Mouse (Mus musculus): ENCODE data around the gene Cops3.

Gene Cops3

DNA sequence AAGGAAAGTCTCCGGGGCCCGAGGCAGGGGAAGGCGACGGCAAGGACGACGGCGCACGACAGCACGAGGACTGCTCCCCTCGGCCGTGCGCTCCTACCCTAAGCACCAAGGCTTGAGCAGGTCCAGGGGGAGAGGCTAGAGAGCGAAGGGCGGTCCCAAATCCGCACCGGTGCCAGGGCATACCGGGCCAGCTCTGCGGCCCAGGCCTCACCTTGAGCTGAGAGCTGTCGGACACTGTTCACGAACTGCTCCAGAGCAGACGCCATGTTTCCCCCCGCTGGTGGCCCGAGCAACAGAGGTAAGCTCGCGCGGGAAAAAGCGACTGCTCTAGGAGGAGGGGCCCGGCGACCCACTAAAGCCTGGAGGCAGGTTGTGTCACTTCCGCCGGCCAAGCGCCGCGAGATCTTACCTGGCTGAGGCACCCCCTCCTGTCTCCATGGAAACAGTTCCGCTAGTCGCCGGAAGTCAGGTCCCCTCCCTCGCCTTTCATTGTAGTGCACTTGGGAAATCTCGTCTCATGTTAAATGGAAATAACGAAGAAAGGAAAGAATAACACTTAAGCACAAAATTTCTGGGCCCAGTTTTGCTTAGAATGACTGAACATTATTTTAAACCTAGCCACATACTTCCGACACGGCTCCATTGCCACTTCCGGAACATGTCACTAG is at the start of gene Cops3:
Gene Cops3, minus strand, starts transcription at position 380 of the 668 bp plus-strand sequence.
- DNase-seq (ENCODE audit: low read depth): peak; percentile 98

DNA sequence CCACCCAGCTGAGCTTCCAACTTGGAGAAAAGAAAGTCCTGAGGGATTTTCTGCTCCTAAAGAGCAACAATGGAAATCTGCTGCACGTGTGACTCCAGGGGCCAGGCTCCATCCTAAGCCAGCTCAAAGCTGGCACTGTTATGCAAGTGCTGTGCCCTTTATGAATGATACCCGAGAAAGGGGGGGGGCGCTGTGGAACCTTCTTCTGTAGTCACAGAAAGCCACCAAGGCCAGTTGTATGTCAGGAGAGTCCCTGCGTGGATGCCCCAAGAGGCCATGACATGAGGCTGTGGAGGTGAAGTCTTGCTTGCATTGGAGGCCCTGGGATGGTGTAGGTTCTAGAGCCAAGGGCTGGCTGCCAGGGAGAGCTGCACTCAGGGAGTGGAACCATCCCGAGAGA is 48.5 kb upstream of the Cops3 start:
- no peak for DNase-seq (ENCODE audit: low read depth)

- DNase-seq (ENCODE audit: low read depth): no peak
Measured at GRCm38 (mm10) chr11:59886952-59887351, 47.3 kb upstream of the Cops3 start.

DNA sequence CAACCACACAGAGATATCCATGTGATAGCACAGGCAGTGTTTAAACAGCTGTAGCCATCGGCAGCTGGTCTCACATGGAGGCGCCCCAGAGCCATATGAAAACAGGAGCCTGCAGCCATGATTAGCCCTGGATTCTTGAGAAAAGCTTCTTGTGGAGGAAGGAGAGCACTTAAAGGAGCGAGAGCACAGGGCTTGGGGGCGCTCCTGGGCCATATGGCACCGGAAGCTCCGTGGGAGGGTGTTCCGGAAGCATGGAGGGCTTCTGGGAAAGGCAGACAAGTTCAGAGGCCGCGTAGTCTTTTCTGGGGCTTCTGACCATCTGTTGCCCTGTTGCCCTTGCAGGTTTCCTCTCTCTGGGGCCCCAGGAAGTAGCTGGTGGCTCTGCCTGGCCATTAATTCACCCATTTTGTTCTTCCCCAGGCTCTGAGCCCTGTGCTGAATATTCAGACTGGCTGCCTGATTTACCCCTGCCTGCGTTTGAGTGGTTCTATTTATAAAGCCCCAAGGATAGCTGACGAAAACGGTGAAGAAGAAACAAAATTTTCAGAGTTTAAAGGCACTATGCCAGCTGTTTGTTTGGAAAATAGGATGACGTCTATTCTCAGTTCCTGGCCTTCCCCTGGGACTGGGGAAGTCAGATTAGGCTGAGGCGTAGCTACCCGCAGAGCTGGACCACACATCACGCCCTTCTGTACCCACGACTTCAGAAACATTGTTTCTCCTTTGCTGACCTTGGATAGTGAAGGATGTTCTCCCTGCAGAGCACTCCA is 45.8 kb upstream of the Cops3 start:
- DNase-seq (ENCODE audit: low read depth): peak; percentile 12

DNA sequence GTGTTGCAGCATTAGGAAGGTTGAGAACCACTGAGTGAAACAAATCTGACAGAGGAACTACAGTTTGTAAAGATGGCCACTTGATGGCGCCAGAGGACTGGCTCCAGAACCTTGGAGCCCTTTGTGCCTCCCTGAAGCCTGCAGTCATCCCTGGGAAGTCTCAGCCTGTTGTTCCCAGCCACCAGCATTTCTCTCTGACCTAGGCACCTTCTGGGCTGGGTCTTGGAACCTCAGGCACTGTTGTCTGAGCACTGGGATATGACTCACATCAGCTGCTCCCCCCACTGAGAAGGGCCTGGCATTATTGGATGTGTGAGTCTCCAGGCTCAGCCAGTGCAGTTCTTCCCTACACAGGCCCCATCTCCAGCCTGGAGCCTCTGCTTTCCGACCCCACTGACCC is 40.4 kb upstream of the Cops3 start:
- DNase-seq (ENCODE audit: low read depth): peak; percentile 76

DNA sequence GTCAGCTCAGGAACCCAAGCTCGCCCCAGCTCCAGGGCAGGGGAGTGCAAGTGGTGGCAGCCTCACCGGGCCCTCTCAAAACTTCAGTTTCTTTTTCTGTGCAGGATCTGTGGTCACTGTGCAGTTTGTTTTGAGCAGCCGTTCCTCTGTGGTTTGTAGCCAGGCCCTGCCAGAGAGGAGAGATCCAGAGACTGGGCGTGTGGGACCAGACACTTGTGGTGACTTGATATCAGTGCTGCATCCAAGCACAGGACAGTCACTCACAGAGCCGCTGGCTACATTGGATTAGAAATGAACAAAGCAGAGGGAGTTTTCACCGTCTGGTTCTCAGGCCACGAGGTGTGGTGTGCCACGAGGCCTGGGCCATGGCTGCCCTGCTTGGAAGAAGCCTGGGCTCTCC is 32.5 kb upstream of the Cops3 start:
- no peak for DNase-seq (ENCODE audit: low read depth)

- no peak for DNase-seq (ENCODE audit: low read depth)
Measured at GRCm38 (mm10) chr11:59864316-59864715, 24.7 kb upstream of the Cops3 start.

DNA sequence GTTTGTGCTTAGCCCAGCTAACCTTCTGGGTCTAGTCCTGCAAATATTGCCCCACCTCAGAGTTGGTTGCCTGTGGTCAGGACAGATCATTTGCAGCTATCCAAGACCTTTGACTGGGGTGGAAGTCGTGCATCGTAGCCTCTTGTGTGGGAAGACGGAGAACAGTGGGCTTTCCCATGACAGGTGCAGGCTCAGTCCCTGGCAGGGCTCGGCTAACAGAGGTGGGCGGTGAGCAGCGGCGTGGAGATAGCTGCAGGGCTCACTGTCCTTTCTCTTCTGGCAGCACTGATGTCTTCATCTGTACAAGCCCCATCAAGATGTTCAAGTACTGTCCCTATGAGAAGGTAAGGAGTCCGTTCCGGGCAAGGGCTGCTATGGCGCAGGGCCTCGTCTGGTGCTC is 20.8 kb upstream of the Cops3 start:
- DNase-seq (ENCODE audit: low read depth): no peak

DNA sequence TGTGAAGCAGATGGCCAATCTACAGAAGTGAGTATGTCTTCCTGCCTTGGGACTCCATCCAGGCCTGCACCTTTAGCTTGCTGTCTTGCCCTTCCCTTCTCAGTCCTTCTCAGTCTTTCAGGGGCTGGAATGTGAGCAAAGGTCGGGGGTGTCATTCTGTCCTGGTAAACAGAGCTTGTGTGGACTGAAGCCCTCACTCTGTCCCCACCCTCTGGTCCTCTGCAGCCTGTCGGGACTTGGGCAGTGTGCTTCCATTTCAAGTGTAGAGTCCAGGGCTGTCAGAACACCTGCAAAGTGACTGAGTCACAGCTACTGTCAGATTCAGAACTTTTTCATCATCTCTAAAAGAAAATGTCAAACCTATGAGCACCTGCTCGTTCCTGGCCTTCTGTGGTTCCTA is 13.2 kb upstream of the Cops3 start:
- DNase-seq (ENCODE audit: low read depth): no peak

- peak; percentile 76 for DNase-seq (ENCODE audit: low read depth)
Measured at GRCm38 (mm10) chr11:59847891-59848884, 8.6 kb upstream of the Cops3 start.

DNA sequence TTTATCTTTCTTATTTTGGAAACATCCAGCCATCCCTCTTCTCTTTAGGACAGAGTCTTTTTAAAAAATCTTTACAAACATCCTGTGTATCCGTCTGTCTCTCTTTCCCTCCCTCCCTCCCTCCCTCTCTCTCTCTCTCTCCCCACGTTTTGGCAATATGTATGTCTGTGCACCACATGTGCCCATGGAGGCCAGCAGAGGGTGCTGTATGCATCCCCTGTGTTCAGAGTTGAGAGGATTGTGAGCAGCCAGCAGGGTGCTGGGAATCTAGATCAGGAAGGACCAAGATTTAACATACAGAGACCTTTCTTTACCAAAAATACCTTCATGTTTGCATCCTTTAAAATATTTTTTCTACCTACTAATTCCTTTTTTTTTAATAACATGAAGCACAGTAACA is 7.5 kb upstream of the Cops3 start:
- peak; percentile 85 for DNase-seq (ENCODE audit: low read depth)

DNA sequence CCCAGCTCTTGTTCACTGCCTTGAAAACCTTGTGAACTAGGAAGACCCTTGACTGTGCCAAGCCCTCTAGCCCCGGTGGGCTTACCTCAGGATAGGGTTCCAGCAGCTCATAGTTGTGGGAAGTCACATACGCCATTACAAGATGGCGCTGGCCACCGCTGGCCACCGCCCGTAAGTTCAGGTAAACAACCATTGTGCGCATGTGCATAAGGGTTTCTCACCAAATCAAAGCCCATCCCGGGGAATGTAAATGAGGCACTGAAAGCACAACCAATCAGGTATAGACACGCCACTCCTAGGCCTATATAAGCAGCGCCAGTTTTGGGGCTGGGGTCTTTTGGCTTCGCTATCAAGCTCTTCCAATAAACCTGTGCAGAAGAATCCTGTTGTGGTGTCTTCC is 6.7 kb upstream of the Cops3 start:
- no peak for DNase-seq (ENCODE audit: low read depth)

GRCm38 (mm10) chr11:59839008-59839458 is 605 bp downstream of the Cops3 start, which contains the start of gene Nt5m:
Nt5m (plus strand) TSS chr11:59839447.
- DNase-seq (ENCODE audit: low read depth): peak; percentile 97

DNA sequence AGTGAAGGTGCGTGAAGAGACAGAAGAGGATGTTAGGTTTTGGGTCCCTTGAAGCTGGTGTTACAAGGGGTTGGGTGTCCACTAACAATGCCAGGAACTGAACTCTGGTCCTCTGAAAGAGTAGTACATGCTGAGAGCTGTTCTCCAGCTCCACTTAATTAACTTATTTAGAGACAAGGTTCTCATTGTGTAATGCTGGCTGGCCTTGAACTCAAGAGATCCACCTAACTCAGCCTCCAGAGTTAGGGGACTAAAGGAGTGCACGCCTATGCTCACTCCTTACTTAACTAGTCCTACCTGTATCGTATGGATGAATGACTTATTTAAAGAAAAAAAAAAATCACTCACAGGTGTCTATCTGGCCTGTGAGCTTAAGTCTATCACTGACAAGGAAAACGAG is 1.2 kb downstream of the Cops3 start:
- no peak for DNase-seq (ENCODE audit: low read depth)

GRCm38 (mm10) chr11:59837789-59838188 is 1.8 kb downstream of the Cops3 start:
- DNase-seq (ENCODE audit: low read depth): peak; percentile 14

- DNase-seq (ENCODE audit: low read depth): no peak
Measured at GRCm38 (mm10) chr11:59821625-59822024, 18.0 kb downstream of the Cops3 start.

- no peak for DNase-seq (ENCODE audit: low read depth)
Measured at GRCm38 (mm10) chr11:59817916-59818315, 21.7 kb downstream of the Cops3 start.

DNA sequence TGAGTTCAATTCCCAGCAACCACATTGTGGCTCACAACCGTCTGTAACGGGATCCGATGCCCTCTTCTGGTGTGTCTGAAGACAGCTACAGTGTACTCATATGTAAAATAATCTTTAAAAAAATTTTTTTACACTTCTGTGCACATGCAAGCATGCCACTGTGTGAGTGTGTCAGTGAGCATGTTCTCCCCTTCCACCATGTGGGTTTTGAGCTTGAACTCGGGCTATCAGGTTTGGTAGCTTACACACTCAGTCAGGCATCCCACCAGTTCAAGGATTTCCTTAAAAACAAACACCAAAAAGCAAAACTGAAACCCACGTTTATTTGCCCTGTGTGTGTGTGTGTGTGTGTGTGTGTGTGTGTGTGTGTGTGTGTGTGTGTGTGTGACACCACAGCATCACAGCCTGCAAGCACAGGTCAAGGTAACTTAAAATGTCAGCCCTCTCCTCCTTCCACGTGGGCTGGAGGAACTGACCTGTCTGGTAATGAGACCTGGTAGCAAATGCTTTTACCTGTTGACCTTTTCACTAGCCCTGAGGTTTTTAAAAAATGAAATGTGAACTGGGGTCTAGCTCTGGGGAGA is 24.1 kb downstream of the Cops3 start:
- no peak for DNase-seq (ENCODE audit: low read depth)

- no peak for DNase-seq (ENCODE audit: low read depth)
Measured at GRCm38 (mm10) chr11:59814936-59815335, 24.7 kb downstream of the Cops3 start.

DNA sequence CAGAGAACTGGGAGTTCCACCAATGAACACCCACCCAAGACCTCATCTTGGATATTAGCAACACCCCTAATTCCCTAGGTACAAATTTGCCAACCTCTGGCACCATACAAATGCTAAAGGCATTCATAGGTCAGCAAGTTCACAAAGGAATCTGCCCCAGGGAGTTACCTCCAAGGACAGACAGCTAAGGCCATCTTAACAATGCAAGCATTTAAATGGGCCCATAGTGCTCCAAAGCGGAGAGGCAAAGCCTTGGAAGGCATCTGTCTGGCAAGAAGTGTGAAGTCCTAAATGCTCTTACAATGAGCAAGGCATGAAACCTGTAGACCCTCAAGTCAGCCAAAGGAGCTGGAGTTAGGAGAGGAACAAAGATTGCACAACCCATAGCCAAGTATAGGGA is 25.3 kb downstream of the Cops3 start:
- DNase-seq (ENCODE audit: low read depth): no peak

DNA sequence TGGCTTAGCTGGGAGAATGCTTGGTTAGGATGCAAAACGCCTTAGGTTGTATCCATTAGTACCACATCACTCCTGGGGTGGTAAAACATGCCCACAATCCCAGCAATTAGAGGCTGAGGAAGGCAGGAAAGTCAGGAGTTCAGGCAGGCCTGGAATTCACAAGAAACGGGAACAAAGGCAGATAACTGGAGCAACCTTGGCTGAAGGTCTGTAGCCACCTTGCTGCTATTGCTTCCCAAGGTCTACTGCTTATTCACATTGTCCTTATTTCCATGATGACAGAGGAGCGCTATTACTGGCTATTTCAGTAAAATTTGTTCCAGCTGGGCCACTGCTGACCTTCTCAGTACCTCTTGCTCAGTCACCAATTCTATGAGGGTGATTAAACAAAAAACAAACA is 26.4 kb downstream of the Cops3 start:
- no peak for DNase-seq (ENCODE audit: low read depth)

DNA sequence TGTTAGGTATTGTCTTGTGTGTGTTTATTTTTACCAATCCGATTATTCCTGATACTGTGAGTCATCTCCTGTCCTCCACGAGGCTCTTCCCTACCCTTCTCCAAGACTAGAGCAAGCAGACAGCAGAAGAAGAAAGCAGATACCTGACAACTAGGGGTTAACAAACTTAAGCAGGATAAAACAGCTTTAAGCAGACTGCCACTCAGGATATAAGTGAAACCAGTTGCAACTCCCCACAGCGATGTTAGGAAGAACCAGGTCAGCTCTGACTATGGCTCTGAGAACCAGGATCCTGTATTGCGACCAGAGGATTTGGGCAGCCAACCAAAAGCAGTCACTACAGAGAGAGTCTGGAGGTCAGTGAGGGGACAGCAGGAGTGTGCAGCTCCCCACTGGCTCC is 28.4 kb downstream of the Cops3 start:
- DNase-seq (ENCODE audit: low read depth): peak; percentile 18
